Mouse (Mus musculus): Measurements from ENCODE around the gene Camta1. TPM values are rescaled to one million over a fixed set of nuclear protein-coding genes. Genes with fewer than 3 reads are reported as not detected.

The Camta1 gene
- polyA plus RNA-seq, 1 experiment from 2014 or later = 159 TPM

DNA sequence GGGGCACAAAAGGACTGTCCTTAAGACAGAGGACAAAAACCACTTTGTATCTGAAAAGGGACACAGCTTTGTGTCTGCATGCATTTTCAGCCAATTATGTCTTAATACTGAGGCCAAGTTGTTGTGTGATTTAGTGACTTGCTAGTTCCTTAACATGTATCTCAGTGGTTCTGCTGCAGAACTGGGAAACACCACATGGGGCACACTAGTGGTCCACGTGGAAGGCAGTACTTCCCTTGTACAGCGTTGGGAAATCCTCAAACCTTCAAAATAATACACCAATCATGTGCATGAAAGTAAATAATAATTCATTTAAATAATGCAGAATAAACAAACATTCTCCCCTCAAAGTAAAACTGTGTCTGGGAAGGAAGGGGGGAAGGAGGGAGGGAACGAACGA lies 792.9 kb downstream of the Camta1 start:
- H3K4me2 ChIP-seq = no peak overlapping the region
- H3K27ac ChIP-seq (ENCODE audit: poor library complexity, severe bottlenecking) = no peak overlapping the region
- H3K9me3 ChIP-seq (replicated peaks) = no peaks in the 10 kb centered on the region
- ATAC-seq (ENCODE audit: insufficient number of reproducible peaks, low FRiP score) = no peak
- H3K9ac ChIP-seq = no peak overlapping the region
- H3K36me3 ChIP-seq = peaks cover 61% of the 10 kb centered on the region
- H3K4me1 ChIP-seq (replicated peaks) = no peaks in the 10 kb centered on the region
- no peaks in the 10 kb centered on the region for H3K27me3 ChIP-seq (replicated peaks)
- no peak overlapping the region for H3K4me3 ChIP-seq
- WGBS = 68% methylated on average over 4 of the region's 4 CpGs

DNA sequence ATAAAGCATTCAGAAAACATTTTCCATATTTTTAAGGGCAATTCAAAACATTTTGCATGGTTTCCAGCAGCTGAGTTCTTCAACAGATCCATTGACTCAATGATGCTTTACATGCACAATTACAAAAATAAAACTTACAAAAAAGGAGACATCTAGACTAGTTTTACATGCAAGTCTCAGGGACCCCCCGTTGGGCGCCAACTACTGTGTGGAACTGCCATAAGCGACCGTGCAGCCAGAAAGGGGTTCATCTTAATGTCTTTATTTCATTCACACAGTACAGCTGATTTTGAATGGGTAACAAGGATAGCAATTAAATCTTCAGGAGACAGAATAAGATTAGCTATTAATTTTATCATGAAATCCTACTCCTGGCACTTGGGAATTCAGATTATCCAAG lies 802.1 kb downstream of the Camta1 start:
- Histone ChIP-seq H3K4me2 (no peak overlapping the region), H3K4me3 (no peak overlapping the region), H3K4me1 (replicated peaks) (peaks cover 10% of the 10 kb centered on the region), H3K27me3 (replicated peaks) (no peaks in the 10 kb centered on the region), H3K9ac (no peak overlapping the region), H3K36me3 (peaks cover 24% of the 10 kb centered on the region), H3K9me3 (replicated peaks) (no peaks in the 10 kb centered on the region), H3K27ac (ENCODE audit: poor library complexity, severe bottlenecking) (no peak overlapping the region)
- 93% methylated on average over 4 of the region's 4 CpGs for WGBS
- no peak for ATAC-seq (ENCODE audit: insufficient number of reproducible peaks, low FRiP score)

DNA sequence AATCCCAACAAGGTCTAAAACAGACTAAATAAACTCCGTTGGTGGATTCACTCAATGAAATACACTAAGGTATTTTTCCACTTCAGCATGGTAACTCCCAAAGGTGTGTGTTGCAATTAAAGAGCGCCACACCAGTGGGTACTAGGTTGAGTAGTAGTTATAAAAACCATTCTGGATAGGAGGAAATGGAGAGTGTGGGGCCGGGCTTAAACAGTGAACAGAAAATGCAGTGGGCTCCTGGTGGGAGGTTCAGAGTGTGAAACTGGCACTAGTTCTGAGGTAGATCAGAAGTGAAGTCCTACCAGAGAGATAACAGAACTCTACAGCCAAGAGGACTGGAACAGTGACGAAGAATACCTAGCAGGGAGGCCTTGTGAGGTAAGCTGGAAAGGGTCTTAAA lies 803.0 kb downstream of the Camta1 start:
- no peak overlapping the region for H3K9ac ChIP-seq
- H3K4me3 ChIP-seq = no peak overlapping the region
- no peaks in the 10 kb centered on the region for H3K27me3 ChIP-seq (replicated peaks)
- 81% methylated on average over 4 of the region's 4 CpGs for WGBS
- no peak for ATAC-seq (ENCODE audit: insufficient number of reproducible peaks, low FRiP score)
- peak overlapping the region; percentile 65; the same call in 1 of the 2 replicates for H3K27ac ChIP-seq (ENCODE audit: poor library complexity, severe bottlenecking)
- H3K4me2 ChIP-seq = peak overlapping the region; percentile 65
- no peaks in the 10 kb centered on the region for H3K9me3 ChIP-seq (replicated peaks)
- H3K4me1 ChIP-seq (replicated peaks) = peaks cover 10% of the 10 kb centered on the region
- H3K36me3 ChIP-seq = peaks cover 32% of the 10 kb centered on the region

DNA sequence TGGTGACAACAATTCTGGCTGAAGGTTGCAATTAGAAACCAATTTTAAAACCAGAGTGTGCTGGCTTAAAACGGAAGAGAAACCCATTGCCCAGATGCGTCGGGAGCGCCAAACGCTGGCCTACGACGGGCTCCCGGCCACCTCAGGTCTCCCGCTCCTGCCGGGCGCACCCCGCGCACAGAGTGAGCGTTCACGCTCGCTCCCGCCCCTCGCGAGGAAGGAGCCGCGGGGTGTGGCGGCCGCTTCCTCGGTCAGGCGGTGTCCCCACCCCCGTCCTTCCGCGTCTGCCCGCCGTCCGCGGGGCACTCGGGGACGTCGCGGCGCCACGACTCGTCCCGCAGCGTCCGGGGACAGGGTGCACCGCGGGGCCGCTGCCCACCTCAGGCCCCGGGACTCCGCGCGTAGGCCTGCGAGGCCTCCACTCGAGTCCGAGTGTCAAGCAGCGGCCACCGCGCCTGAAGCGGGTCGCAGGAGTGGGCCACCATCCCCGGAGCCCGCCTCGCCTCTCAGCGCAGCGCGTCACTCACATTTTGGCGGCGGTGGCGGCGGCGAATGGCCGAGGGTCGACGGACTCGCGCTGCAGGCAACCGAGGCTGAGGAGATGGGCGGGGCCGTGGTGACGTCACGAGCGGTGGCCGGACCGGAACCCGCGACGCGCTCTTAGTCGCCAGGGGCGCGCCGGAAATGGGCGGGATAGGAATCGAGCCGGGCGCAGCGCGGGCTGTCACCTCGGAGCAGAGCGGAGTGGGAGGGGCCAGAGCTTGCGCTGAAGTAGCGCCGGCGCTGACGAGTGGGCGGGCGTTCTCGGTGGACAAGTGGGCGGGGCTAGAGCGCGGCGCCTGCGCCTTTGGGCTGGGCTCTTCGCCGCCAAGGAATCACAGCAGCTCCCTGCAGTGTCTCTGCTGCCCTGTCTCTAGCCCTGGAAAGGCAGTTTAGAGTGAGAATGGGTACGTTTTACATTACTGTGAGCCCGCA lies 804.0 kb downstream of the Camta1 start, which contains the start of gene Vamp3:
Gene Vamp3 (minus strand): TSS at position 617 of the 975 bp plus-strand sequence.
- Histone ChIP-seq H3K4me1 (replicated peaks) (peaks cover 10% of the 10 kb centered on the region), H3K36me3 (peaks cover 31% of the 10 kb centered on the region), H3K9ac (peak within 1 kb of the TSS; percentile 93), H3K27me3 (replicated peaks) (no peaks in the 10 kb centered on the region), H3K9me3 (replicated peaks) (no peaks in the 10 kb centered on the region), H3K27ac (ENCODE audit: poor library complexity, severe bottlenecking) (peak within 1 kb of the TSS; percentile 96), H3K4me3 (peak within 1 kb of the TSS; percentile 89), H3K4me2 (peak within 1 kb of the TSS; percentile 71)
- under 1% methylated on average over 105 of the region's 114 CpGs for WGBS
- peak; percentile 99 for ATAC-seq (ENCODE audit: insufficient number of reproducible peaks, low FRiP score)

DNA sequence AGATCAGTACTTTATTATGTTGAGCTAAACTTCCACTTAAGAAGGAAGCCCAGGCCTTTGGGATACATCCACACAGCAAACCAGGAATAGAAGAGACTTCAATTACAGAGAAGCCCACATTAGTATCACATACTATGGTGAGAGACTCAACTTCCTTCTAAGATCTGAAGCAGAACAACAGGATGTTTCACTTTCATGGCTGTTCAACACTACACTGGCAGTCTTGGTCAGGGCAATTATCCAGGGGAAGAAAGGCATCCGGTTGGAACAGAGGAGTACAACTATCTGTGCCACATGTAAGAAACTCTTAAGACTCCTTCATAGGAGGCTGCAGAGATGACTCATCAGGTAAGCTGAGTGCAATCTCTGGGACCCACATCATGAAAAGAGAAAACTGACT lies 810.5 kb downstream of the Camta1 start:
- ATAC-seq (ENCODE audit: insufficient number of reproducible peaks, low FRiP score) = no peak
- no peak overlapping the region for H3K27ac ChIP-seq (ENCODE audit: poor library complexity, severe bottlenecking)
- H3K27me3 ChIP-seq (replicated peaks) = no peaks in the 10 kb centered on the region
- no peak overlapping the region for H3K4me3 ChIP-seq
- H3K36me3 ChIP-seq = peaks cover 69% of the 10 kb centered on the region
- no peak overlapping the region for H3K4me2 ChIP-seq
- no peak overlapping the region for H3K9ac ChIP-seq
- H3K4me1 ChIP-seq (replicated peaks) = no peaks in the 10 kb centered on the region
- H3K9me3 ChIP-seq (replicated peaks) = no peaks in the 10 kb centered on the region
- 88% methylated on average over 1 of the region's 1 CpGs for WGBS

DNA sequence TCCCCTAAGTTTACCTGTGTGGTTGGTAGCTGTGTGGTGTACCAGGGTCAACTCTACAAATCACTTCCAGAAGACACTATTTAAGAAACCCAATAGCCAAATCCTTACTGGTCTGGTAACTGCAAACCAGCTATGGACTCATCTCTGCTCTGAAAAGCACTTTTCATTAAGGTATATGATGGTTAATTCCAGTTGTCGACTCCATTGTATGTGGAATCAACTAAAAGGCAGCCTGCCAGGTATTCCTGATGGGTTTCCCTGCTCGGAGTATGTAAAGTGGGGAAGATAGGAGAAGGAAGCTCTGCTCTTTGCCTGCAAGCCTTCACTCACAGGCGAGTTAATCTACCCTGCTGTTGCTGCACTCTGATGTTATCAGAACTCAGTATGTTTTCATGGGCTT lies 815.2 kb downstream of the Camta1 start:
- 81% methylated on average over 3 of the region's 3 CpGs for WGBS
- peaks cover 15% of the 10 kb centered on the region for H3K4me1 ChIP-seq (replicated peaks)
- no peaks in the 10 kb centered on the region for H3K9me3 ChIP-seq (replicated peaks)
- no peak overlapping the region for H3K4me3 ChIP-seq
- no peak overlapping the region for H3K27ac ChIP-seq (ENCODE audit: poor library complexity, severe bottlenecking)
- H3K4me2 ChIP-seq = no peak overlapping the region
- no peak for ATAC-seq (ENCODE audit: insufficient number of reproducible peaks, low FRiP score)
- H3K27me3 ChIP-seq (replicated peaks) = no peaks in the 10 kb centered on the region
- H3K36me3 ChIP-seq = peaks cover 42% of the 10 kb centered on the region
- H3K9ac ChIP-seq = no peak overlapping the region

DNA sequence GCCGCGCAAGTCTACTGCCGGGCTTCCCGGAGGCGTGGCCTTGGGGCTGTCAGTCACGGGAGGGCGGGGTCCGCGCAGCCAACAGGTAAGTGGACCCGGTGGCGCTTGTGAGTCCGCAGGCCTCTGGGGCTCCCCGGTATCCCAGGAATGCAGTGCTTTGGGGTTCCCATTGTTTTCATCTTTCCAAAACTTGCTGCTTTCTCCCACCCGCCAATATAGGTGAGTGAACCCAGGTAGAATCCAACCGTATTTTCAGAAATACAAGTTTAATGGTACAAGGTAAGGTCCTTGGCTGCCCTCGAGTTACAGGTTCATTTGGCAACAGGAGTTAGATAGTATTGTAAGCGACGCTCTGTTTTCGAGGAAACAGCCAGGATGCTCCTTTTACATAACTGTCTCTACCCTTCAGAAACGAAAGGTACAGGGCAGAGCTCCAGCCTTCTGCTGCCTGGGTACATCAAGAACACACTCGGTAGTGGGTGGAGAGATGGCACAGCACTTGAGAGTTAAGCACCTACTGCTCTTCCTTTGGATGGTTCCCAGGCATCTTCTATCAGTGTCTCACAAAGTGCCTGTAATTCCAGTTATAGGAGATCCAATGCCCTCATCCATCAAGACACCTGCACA lies 816.6 kb downstream of the Camta1 start:
- Histone ChIP-seq H3K9me3 (replicated peaks) (no peaks in the 10 kb centered on the region), H3K27ac (ENCODE audit: poor library complexity, severe bottlenecking) (no peak overlapping the region), H3K27me3 (replicated peaks) (no peaks in the 10 kb centered on the region), H3K4me2 (peak overlapping the region; percentile 97), H3K4me1 (replicated peaks) (peaks cover 16% of the 10 kb centered on the region), H3K36me3 (peaks cover 31% of the 10 kb centered on the region), H3K4me3 (peak overlapping the region; percentile 62), H3K9ac (peak overlapping the region; percentile 3; the same call in 1 of the 2 replicates)
- no peak; the same call in 1 of the 2 replicates for ATAC-seq (ENCODE audit: insufficient number of reproducible peaks, low FRiP score)
- whole genome bisulfite sequencing = 5% methylated on average over 21 of the region's 21 CpGs

DNA sequence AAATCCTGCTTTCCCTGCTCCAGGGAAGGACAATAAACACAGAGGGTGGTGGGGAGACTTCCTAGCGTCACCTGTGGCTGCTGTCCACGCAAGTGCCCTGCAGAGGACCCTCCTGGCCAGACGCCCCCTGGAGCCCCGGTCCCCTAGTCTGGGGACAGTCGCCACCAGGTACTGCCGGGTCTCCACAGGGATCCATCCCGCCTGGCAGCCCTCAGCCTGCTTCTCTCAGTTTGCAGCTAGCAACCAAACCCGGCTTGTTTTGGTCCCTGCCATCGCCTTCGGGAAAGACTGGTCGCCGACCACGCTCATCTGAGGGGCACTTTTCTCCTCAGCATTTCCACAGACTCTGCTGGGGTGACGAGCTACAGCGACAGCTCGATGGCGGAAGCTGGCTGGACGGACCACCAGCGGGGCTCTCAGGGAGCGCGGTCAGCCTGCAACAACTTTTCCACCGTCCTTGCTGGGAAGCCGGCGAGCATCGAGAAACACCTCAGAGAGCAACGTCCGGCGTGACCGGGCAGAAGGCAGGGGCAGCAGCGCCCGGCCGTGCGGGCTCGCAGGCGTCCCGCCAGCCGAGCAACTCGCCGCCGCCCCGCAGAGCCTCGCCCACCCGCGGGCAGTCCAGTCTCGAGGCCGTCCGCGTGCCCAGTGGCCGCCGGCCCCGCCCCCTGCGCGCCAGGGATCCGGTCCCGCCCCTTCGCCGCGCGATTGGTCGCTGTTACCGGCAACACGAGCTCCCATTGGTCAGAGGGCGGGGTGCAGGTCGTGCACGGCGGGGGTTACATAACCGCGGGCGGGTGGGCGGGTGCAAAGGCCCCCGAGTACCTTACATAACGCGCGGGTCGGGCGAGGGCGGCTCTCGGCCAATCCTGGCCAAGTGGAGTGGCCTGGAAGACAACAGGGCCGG lies 817.4 kb downstream of the Camta1 start, which contains the start of gene Per3:
Gene Per3 (minus strand): TSS at position 629 of the 907 bp plus-strand sequence.
- Histone ChIP-seq H3K4me1 (replicated peaks) (peaks cover 16% of the 10 kb centered on the region), H3K27ac (ENCODE audit: poor library complexity, severe bottlenecking) (peak within 1 kb of the TSS; percentile 65), H3K4me3 (peak within 1 kb of the TSS; percentile 62), H3K9me3 (replicated peaks) (no peaks in the 10 kb centered on the region), H3K27me3 (replicated peaks) (no peaks in the 10 kb centered on the region), H3K9ac (peak within 1 kb of the TSS; percentile 83), H3K36me3 (peaks cover 25% of the 10 kb centered on the region), H3K4me2 (peak within 1 kb of the TSS; percentile 97)
- under 1% methylated on average over 70 of the region's 79 CpGs for WGBS
- peak; percentile 99 for ATAC-seq (ENCODE audit: insufficient number of reproducible peaks, low FRiP score)

DNA sequence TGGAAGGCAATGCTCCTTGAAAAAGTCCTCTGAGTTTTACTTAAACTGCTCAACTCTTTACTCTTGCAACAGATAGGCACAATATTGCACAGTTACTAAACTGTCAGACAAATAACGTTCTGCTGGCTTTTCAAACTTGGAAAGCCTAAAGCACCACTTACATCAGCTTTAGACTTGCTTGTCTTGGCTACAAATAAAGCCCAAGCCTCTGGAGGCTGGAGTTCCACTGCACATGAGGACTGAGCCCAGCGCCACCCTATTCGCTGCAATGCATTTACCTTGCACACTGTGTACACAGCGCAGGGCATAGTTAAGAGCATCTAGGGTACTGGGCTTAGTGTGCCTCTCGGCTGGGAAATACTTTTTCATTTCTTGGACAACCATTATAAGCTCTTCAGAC lies 818.4 kb downstream of the Camta1 start:
- Histone ChIP-seq H3K36me3 (peaks cover 20% of the 10 kb centered on the region), H3K27ac (ENCODE audit: poor library complexity, severe bottlenecking) (no peak overlapping the region), H3K4me3 (peak overlapping the region; percentile 62), H3K27me3 (replicated peaks) (no peaks in the 10 kb centered on the region), H3K4me1 (replicated peaks) (peaks cover 16% of the 10 kb centered on the region), H3K4me2 (peak overlapping the region; percentile 97), H3K9ac (peak overlapping the region; percentile 83; the same call in 1 of the 2 replicates), H3K9me3 (replicated peaks) (no peaks in the 10 kb centered on the region)
- 58% methylated on average over 5 of the region's 5 CpGs for WGBS
- no peak for ATAC-seq (ENCODE audit: insufficient number of reproducible peaks, low FRiP score)

DNA sequence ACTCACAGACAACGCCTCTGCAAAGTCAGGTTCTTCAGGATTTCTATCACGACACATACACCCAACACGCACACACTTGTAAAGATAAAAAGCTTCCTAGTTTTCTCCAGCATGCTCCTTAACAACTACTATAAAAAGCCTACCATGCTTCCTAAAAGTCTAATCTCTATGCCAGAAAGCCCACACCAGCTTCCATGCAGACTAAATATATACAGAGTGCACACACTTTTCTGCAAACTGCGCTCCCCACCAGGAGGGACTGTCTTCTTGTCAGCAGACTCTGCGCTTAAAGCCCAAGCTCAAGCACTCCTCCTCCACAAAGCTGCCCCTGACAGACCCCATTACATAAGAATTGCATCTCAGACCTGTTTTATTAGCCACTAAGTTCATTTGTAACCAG lies 820.2 kb downstream of the Camta1 start:
- H3K27me3 ChIP-seq (replicated peaks) = no peaks in the 10 kb centered on the region
- no peaks in the 10 kb centered on the region for H3K9me3 ChIP-seq (replicated peaks)
- H3K36me3 ChIP-seq = peaks cover 5% of the 10 kb centered on the region
- H3K9ac ChIP-seq = no peak overlapping the region
- WGBS = 61% methylated on average over 5 of the region's 5 CpGs
- H3K4me1 ChIP-seq (replicated peaks) = peaks cover 16% of the 10 kb centered on the region
- H3K27ac ChIP-seq (ENCODE audit: poor library complexity, severe bottlenecking) = no peak overlapping the region
- H3K4me3 ChIP-seq = no peak overlapping the region
- ATAC-seq (ENCODE audit: insufficient number of reproducible peaks, low FRiP score) = no peak
- H3K4me2 ChIP-seq = no peak overlapping the region

Data from heart, embryonic 12.5 days (tissue).